Mouse (Mus musculus) intestine, embryonic 15.5 days (tissue): Measurements from ENCODE around the gene Slc15a3. TPM values are rescaled to one million over a fixed set of nuclear protein-coding genes. Genes with fewer than 3 reads are reported as not detected.

Experiments used
- ATAC-seq: fragments of 200-750 bp; cut with Nextera tagmentation; 2 replicates; pipeline ENCODE4 v1.8.0; 2017; ENCODE audit warnings: moderate TSS enrichment, moderate library complexity
- H3K27ac ChIP-seq: fragments of 300-500 bp; sonication (generic); 2 replicates; pipeline ENCODE4 v1.5.1; 2015; ENCODE audit warnings: mild to moderate bottlenecking, inconsistent platforms
- H3K27me3 ChIP-seq: fragments of 300-500 bp; sonication (generic); replicated peaks from 2 replicates; pipeline ENCODE4 v1.6.1; 2015; ENCODE audit warnings: inconsistent platforms
- H3K36me3 ChIP-seq: fragments of 300-500 bp; sonication (generic); 2 replicates; pipeline ENCODE4 v1.6.1; 2015; ENCODE audit warnings: inconsistent platforms
- H3K4me1 ChIP-seq: fragments of 300-500 bp; sonication (generic); replicated peaks from 2 replicates; pipeline ENCODE4 v1.6.1; 2015; ENCODE audit warnings: inconsistent platforms
- H3K4me2 ChIP-seq: fragments of 300-500 bp; sonication (generic); replicated peaks from 2 replicates; pipeline ENCODE4 v1.6.1; 2015; ENCODE audit warnings: mild to moderate bottlenecking, inconsistent platforms
- H3K4me3 ChIP-seq: fragments of 300-500 bp; sonication (generic); replicated peaks from 2 replicates; pipeline ENCODE4 v1.5.1; 2015; ENCODE audit warnings: inconsistent platforms
- H3K9ac ChIP-seq: fragments of 300-500 bp; sonication (generic); 2 replicates; pipeline ENCODE4 v1.6.1; 2015; ENCODE audit warnings: inconsistent platforms
- H3K9me3 ChIP-seq: fragments of 300-500 bp; sonication (generic); 2 replicates; pipeline ENCODE4 v1.6.1; 2016; ENCODE audit warnings: inconsistent platforms
- WGBS: fragments of 180-500 bp; shearing (Covaris S2); methylation state at CpG from one replicate; pipeline ENCODE4 v1.1.7; 2015; 5-methylcytosine and 5-hydroxymethylcytosine counted together
- polyA plus RNA-seq: library from polyadenylated mRNA; unstranded; fragments of >200 nt; fragmentation: Nextera tagmentation; extraction: Ambion mirVana; gene quantifications from 2 replicates; pipeline ENCODE4 v1.2.1, GENCODE M21; 2015

Gene Slc15a3
- polyA plus RNA-seq, result 0.30 and 0.65 TPM in 2 replicates

DNA sequence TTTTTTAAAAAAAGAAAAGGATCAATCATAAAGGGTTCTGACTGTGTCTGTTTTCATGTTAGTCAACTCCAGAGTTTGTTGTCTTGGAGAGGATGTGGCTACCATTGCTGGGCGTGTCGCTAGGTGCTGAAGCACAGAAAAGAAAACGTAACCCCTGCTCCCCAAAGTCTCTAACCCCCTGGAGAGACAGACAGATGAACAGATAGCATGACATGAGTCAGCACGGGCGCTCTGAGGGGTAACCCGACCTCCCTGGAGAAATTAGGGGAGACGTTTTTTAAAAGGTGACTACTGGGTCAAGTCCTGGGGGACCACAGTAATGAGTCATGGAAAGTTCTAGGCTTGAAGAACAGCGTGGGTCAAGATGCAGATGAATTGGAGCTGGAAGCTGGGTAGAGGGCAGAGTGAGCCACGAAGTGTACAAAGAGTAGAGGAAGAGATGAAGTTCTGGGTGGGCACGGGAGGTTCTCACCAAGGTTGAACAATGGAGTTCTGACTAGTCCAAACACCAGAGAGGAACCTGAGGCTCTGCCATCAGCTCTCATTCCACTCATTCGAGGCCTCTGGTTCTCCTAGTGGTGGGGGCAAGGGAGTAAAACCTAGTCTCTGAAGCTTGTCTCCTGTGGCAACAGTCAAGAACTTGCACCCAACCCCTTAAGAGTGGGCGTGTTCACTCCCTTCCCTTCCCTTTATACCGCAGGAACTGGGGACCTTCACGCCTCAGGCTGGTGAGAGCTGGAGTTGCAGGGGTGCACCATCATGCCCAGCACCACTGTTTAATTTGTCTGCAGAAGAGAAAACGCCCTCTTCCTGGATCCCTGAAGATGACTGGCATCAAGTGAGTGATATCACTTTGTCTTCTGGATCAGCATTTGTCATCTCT lies at the start of gene Slc15a3:
TSS of gene Slc15a3 (plus strand) at position 718 of the 883 bp plus-strand sequence.
- Histone ChIP-seq H3K4me1 (no peaks in the 10 kb centered on the region), H3K9me3 (no peaks in the 10 kb centered on the region), H3K27me3 (no peaks in the 10 kb centered on the region), H3K4me2 (no peak within 1 kb of the TSS), H3K9ac (no peak within 1 kb of the TSS), H3K4me3 (no peak within 1 kb of the TSS), H3K27ac (no peak within 1 kb of the TSS), H3K36me3 (no peaks in the 10 kb centered on the region)
- 77% methylated on average over 15 of the region's 15 CpGs for WGBS
- no peak for ATAC-seq

DNA sequence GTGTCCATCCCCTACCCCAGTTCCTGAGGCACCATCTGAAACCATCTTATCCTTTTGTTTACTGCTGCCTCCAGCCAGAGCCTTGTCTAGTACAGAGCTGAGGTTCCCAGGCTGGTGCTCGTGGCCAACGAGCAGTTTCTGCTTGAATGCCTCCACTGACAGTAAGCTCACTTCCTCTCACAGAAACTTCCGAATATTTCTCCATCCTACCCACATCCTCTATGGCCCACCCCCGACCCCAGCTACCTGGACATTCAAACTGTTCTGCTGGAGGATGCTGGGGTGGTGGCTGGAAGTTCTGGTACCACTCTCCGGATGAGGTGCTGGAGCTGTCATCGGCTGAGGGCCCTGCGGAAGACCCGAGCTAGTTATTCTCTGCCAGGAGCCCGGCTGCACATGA lies 49.2 kb upstream of the Slc15a3 start:
- no peak for ATAC-seq
- Histone ChIP-seq H3K4me3 (no peak overlapping the region), H3K4me1 (no peaks in the 10 kb centered on the region), H3K36me3 (no peaks in the 10 kb centered on the region), H3K9ac (no peak overlapping the region), H3K4me2 (no peak overlapping the region), H3K27ac (no peak overlapping the region), H3K9me3 (no peaks in the 10 kb centered on the region), H3K27me3 (no peaks in the 10 kb centered on the region)
- WGBS, result 78% methylated on average over 9 of the region's 9 CpGs

DNA sequence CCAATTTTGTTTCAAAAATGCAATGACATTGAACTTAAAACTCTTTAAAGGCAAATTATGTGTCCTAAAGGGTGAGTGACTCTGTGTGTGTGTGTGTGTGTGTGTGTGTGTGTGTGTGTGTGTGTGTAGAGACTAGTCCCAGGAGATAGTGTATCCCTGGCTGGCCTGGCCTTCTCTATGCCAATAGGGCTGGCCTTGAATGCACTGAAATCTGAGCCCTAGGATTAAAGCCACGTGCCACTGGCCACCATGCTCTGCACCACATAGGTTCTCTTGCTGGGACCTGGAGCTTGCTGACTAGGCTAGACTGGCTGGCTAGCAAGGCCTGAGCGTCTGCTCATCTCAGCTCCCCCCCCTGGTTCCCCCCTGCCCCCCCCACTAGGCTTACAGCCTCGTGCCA lies 46.5 kb upstream of the Slc15a3 start:
- Histone ChIP-seq H3K4me2 (no peak overlapping the region), H3K4me3 (no peak overlapping the region), H3K9me3 (no peaks in the 10 kb centered on the region), H3K27me3 (no peaks in the 10 kb centered on the region), H3K4me1 (no peaks in the 10 kb centered on the region), H3K9ac (no peak overlapping the region), H3K36me3 (no peaks in the 10 kb centered on the region), H3K27ac (no peak overlapping the region)
- no peak for ATAC-seq
- 45% methylated on average over 3 of the region's 3 CpGs for WGBS

DNA sequence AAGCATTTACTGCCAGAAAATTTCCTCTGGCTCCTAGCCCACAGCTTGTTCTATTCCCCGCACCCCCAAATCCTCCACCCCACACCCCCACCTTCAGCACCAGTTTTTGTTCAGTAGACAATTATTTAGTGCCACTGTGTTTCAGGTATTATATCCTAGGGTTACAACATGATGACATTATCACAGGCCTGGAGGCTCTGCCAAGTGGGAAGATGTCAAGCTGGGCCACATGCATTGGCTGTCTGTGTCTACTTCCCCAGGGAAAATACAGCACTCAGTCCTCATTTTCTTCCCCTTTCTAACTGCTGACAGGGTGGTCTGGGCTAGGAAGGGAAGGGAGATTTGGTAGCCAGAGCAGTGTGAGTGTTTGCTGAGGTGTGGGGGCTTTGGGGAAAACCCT lies 44.6 kb upstream of the Slc15a3 start:
- no peak for ATAC-seq

DNA sequence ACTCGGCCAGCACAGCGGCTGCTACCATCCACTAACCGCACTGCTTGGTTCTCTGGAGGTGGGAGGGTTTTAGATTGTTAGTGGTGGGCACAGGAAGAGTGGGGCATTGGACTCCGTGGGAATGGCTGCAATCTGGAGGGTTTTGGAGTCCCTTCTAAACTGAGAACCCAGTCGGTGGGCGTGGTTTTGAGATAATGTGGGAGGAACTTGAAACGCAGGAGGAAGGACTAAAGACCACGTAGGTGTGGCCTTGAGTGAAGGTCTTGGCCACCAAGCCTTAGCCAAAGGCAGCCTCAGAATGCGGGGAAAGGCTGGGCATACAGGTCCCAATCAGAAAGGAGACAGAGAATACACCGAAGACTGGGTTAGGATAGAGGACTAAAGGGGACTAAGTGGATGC lies 41.0 kb upstream of the Slc15a3 start:
- Histone ChIP-seq H3K4me1 (no peaks in the 10 kb centered on the region), H3K9ac (no peak overlapping the region), H3K4me2 (no peak overlapping the region), H3K4me3 (no peak overlapping the region), H3K27ac (no peak overlapping the region), H3K9me3 (no peaks in the 10 kb centered on the region), H3K27me3 (no peaks in the 10 kb centered on the region), H3K36me3 (no peaks in the 10 kb centered on the region)
- ATAC-seq, result no peak
- WGBS, result 67% methylated on average over 10 of the region's 10 CpGs

More for the DNA sequence above, 44.6 kb upstream of the Slc15a3 start:
- 75% methylated on average over 1 of the region's 1 CpGs for WGBS
- no peak overlapping the region for H3K9ac ChIP-seq
- no peak overlapping the region for H3K27ac ChIP-seq
- H3K9me3 ChIP-seq, result no peaks in the 10 kb centered on the region
- no peaks in the 10 kb centered on the region for H3K36me3 ChIP-seq
- no peak overlapping the region for H3K4me2 ChIP-seq
- H3K27me3 ChIP-seq, result no peaks in the 10 kb centered on the region
- no peak overlapping the region for H3K4me3 ChIP-seq
- H3K4me1 ChIP-seq, result no peaks in the 10 kb centered on the region

DNA sequence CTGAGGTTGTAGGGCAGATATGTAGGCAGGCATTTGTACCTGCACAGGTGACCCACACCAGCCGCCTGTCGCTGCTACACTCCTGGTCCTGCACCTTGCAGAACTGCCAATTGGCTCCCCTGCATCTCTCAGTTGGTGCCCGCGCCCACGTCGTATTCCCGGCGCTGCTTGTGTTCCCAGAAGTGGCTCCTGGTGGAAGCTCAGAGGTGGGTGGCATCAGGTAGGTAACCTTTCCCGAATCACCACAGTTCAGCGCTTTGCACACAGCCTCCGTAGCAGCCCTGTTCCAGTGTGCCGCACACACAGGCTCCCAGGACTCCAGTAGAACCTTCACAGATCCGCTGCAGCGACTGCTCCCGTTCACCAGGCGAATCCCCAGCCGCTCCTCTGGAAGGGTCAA lies 40.4 kb upstream of the Slc15a3 start:
- WGBS, result 94% methylated on average over 17 of the region's 17 CpGs
- ATAC-seq, result no peak

DNA sequence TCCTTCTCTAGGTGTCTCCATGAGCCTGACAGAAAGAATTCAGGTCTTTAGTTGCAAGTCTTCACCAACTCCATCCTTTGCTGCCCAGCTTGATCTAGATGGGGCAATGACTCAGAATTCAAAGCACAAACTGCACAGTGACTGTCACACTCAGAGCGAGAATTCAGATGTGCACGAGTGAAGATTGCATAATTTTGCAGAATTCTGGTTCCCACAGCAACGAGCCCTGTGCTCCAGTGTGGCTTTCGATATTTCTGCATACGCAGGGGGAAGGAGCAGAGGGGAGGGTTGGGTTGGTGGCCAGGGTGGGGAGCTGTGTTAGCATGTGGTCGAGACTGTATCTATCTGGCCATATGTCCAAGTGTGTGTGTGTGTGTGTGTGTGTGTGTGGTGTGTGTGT lies 38.5 kb upstream of the Slc15a3 start:
- H3K36me3 ChIP-seq, result no peaks in the 10 kb centered on the region
- H3K4me3 ChIP-seq, result no peak overlapping the region
- 74% methylated on average over 6 of the region's 6 CpGs for whole genome bisulfite sequencing
- ATAC-seq, result no peak
- H3K27me3 ChIP-seq, result no peaks in the 10 kb centered on the region
- no peaks in the 10 kb centered on the region for H3K9me3 ChIP-seq
- H3K27ac ChIP-seq, result no peak overlapping the region
- no peak overlapping the region for H3K9ac ChIP-seq
- no peak overlapping the region for H3K4me2 ChIP-seq
- no peaks in the 10 kb centered on the region for H3K4me1 ChIP-seq

More for the DNA sequence above, 40.4 kb upstream of the Slc15a3 start:
- no peak overlapping the region for H3K27ac ChIP-seq
- H3K36me3 ChIP-seq, result no peaks in the 10 kb centered on the region
- no peaks in the 10 kb centered on the region for H3K4me1 ChIP-seq
- no peak overlapping the region for H3K9ac ChIP-seq
- H3K27me3 ChIP-seq, result no peaks in the 10 kb centered on the region
- no peaks in the 10 kb centered on the region for H3K9me3 ChIP-seq
- no peak overlapping the region for H3K4me3 ChIP-seq
- no peak overlapping the region for H3K4me2 ChIP-seq

DNA sequence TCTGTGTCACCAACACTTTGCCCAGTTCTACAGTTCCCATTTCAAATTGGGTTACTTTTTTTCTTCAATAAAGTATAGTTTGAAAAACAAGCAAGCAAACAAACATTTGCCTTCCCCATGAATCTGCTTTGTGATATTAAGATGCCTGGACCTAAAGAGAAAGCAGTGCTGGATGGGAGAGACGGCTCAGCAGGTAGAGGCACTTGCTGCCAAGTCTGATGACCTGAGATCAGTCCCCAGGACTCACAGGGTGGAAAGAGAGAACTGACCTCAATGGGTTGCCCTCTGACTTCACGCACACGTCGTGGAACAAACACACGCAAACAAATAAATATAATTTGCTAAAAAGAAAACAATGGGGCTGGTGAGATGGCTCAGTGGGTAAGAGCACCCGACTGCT lies 37.6 kb upstream of the Slc15a3 start:
- H3K27ac ChIP-seq, result no peak overlapping the region
- H3K4me3 ChIP-seq, result no peak overlapping the region
- no peaks in the 10 kb centered on the region for H3K4me1 ChIP-seq
- H3K36me3 ChIP-seq, result no peaks in the 10 kb centered on the region
- 85% methylated on average over 6 of the region's 6 CpGs for WGBS
- H3K9me3 ChIP-seq, result no peaks in the 10 kb centered on the region
- H3K9ac ChIP-seq, result no peak overlapping the region
- no peak overlapping the region for H3K4me2 ChIP-seq
- no peaks in the 10 kb centered on the region for H3K27me3 ChIP-seq
- ATAC-seq, result no peak

DNA sequence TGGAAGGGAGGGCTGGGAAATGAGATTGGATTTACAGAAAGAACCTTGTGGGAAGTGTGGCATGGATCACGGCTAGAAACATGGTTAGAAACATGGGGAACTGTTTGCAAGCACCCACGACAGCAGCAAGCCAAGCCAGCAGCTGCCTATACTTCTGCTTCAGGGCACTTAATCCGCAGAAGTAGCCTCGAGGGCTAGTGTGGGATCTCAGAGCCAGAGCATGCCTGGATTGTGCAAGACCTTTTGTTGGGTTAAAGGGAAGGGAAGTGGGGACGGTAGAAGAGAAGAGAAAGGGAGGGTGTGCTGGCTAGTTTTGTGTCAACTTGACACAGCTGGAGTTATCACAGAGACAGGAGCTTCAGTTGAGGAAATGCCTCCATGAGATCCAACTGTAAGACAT lies 35.8 kb upstream of the Slc15a3 start:
- Histone ChIP-seq H3K4me1 (no peaks in the 10 kb centered on the region), H3K4me3 (no peak overlapping the region), H3K36me3 (no peaks in the 10 kb centered on the region), H3K4me2 (no peak overlapping the region), H3K27me3 (no peaks in the 10 kb centered on the region), H3K9me3 (no peaks in the 10 kb centered on the region), H3K9ac (no peak overlapping the region), H3K27ac (no peak overlapping the region)
- WGBS, result 66% methylated on average over 5 of the region's 5 CpGs
- no peak for ATAC-seq

DNA sequence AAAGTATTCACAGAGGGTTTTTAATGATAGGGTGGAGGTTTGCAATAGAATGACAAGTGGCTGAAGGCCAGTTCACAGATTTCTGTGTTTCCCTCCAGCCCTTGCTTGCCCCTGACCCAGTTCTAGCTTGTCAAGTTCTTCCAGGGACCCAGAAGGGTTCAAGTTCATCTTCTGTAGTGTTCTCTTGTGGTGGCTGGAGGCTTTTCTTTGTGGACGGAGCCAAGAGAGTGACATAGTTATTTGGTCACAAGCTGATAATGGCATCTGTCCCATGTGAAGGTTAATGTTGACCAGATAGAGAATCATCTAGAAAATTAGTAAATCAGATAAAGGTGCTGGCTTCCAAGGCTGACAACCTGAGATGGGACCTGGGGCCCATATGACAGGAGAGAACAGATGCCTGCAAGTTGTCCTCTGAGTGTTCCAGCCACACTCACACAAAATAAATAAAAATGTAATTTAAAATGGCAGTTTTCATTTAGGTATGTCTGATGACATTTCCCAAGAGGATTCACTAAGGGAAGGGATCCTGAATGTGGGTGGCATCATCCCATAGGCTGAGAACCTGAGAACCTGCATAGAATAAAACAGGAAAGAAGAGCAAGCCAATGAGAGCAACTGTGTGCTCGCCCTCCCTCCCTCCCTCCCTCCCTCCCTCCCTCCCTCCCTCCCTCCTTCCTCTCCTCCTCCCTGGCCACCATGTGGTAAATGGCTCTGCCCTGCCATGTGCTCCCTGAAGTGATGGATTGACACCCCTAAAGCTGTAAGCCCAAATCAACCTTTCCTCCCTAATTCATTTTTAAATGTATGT lies 34.5 kb upstream of the Slc15a3 start:
- Histone ChIP-seq H3K36me3 (no peaks in the 10 kb centered on the region), H3K9ac (no peak overlapping the region), H3K4me3 (no peak overlapping the region), H3K4me2 (no peak overlapping the region), H3K27me3 (no peaks in the 10 kb centered on the region), H3K4me1 (no peaks in the 10 kb centered on the region), H3K9me3 (no peaks in the 10 kb centered on the region), H3K27ac (no peak overlapping the region)
- ATAC-seq, result no peak
- WGBS, result 76% methylated on average over 2 of the region's 2 CpGs

DNA sequence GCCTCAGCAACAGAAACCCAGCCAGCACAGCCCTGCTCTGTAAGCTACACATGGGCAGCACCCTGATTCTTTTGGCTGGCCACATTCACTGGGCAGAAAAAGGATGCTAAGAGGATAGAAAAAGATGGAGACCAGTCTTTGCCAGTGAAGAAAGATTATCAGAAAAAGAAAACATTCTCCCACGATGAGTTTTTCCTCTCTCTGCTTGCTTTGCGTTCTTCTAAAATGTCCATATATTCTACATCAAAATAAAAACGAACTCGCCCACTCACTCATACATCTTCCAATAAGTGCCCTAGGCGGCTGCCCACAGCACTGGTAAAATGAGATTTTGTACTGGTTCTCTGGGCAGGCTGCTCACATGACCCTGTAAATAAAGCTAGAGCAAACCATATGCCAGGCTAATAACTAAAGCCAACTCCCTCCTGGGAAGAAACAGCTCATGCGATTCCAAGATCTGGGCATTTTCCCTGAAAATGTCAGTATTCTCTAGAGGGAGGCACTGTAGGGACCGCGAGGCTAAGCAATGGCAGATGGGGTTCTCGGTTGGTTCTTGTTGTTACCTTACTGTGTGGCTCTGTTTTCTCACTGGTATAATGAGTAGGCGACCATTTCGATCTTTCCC lies 33.8 kb upstream of the Slc15a3 start:
- WGBS, result 89% methylated on average over 11 of the region's 11 CpGs
- no peak for ATAC-seq

DNA sequence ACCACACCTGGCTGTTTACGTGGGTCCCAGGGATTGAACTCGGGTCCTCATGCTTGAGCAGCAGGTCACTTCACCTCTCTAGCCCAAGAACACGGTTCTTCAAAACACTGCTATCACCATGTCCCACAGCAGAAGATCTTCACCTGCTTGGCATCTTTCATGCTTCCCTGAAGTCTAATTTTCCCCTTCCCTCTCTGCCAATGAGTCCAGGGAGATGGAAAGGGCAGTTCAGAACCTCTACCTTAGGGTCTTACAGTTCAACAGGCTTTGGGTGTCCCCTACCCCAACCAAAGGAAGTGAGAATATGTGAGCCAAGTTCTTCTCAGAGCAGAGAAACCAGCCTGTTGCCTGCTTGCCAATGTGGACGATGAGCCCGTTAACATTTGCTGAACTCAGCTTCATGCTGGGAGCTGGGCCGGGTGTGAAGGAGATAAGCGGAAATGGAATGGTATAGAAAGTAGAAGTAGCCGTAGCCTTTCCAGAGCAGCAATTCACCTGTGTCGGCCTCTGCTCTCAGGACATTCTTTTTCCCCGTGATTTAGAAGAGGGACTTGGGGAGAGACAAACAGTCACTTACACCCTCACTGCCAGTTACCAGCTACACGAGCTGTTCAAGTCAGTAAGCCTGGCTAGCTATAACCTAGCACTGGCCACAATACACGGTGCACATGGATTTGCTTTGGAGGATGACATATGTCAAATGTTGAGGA lies 30.8 kb upstream of the Slc15a3 start:
- H3K27me3 ChIP-seq, result no peaks in the 10 kb centered on the region
- H3K4me3 ChIP-seq, result no peak overlapping the region
- H3K27ac ChIP-seq, result no peak overlapping the region
- no peaks in the 10 kb centered on the region for H3K36me3 ChIP-seq
- H3K4me2 ChIP-seq, result no peak overlapping the region
- WGBS, result 86% methylated on average over 12 of the region's 12 CpGs
- H3K4me1 ChIP-seq, result no peaks in the 10 kb centered on the region
- ATAC-seq, result no peak
- no peaks in the 10 kb centered on the region for H3K9me3 ChIP-seq
- H3K9ac ChIP-seq, result no peak overlapping the region

More for the DNA sequence above, 33.8 kb upstream of the Slc15a3 start:
- Histone ChIP-seq H3K27ac (no peak overlapping the region), H3K36me3 (no peaks in the 10 kb centered on the region), H3K4me1 (no peaks in the 10 kb centered on the region), H3K4me3 (no peak overlapping the region), H3K9ac (no peak overlapping the region), H3K9me3 (no peaks in the 10 kb centered on the region), H3K4me2 (no peak overlapping the region), H3K27me3 (no peaks in the 10 kb centered on the region)
